Mouse (Mus musculus): Measurements from ENCODE around the gene Pgc.

GRCm38 (mm10) chr17:47737271-47738065, 10.8 kb downstream of the Pgc start:
- no peak for TF ChIP-seq CTCF (IDR thresholded peaks at IDR 0.05; ENCODE audit: extremely low read depth, insufficient read depth, low read length)
- 0 out of 2 replicates have a peak, but pooled peaks have one; percentile 11 for TF ChIP-seq POLR2A (IDR thresholded peaks at IDR 0.05; ENCODE audit: extremely low read depth, insufficient read depth, low read length)

Measured in cortical plate, adult 2 months (tissue).